Mouse (Mus musculus) hindbrain, embryonic 13.5 days (tissue): ENCODE data around the gene Nagpa. TPM values are rescaled to one million over a fixed set of nuclear protein-coding genes. Genes with fewer than 3 reads are reported as not detected.

ENCODE experiments used
- ATAC-seq: fragments of 200-750 bp; cut with Nextera tagmentation; 2 replicates; pipeline ENCODE4 v1.8.0; 2017; ENCODE audit warnings: moderate TSS enrichment; ENCODE audit not compliant: low FRiP score
- H3K27ac ChIP-seq: fragments of 300-500 bp; sonication (generic); 2 replicates; pipeline ENCODE4 v1.5.1; 2015; ENCODE audit warnings: inconsistent platforms, mild to moderate bottlenecking, moderate library complexity
- H3K27me3 ChIP-seq: fragments of 300-500 bp; sonication (generic); 2 replicates; pipeline ENCODE4 v1.6.1; 2015; ENCODE audit warnings: mild to moderate bottlenecking, inconsistent platforms
- H3K36me3 ChIP-seq: fragments of 300-500 bp; sonication (generic); 2 replicates; pipeline ENCODE4 v1.6.1; 2015; ENCODE audit warnings: mild to moderate bottlenecking, inconsistent platforms
- H3K4me1 ChIP-seq: fragments of 300-500 bp; sonication (generic); replicated peaks from 2 replicates; pipeline ENCODE4 v1.6.1; 2015; ENCODE audit warnings: inconsistent platforms
- H3K4me2 ChIP-seq: fragments of 300-500 bp; sonication (generic); 2 replicates; pipeline ENCODE4 v1.6.1; 2015; ENCODE audit warnings: inconsistent platforms, mild to moderate bottlenecking, moderate library complexity
- H3K4me3 ChIP-seq: fragments of 300-500 bp; sonication (generic); 2 replicates; pipeline ENCODE4 v1.5.1; 2015; ENCODE audit warnings: mild to moderate bottlenecking, inconsistent platforms
- H3K9ac ChIP-seq: fragments of 300-500 bp; sonication (generic); 2 replicates; pipeline ENCODE4 v1.6.1; 2015; ENCODE audit warnings: mild to moderate bottlenecking, inconsistent platforms
- H3K9me3 ChIP-seq: fragments of 300-500 bp; sonication (generic); 2 replicates; pipeline ENCODE4 v1.6.1; 2016; ENCODE audit warnings: inconsistent platforms
- WGBS: fragments of 180-500 bp; shearing (Covaris S2); methylation state at CpG from one replicate; pipeline ENCODE4 v1.1.7; 2015; 5-methylcytosine and 5-hydroxymethylcytosine counted together
- polyA plus RNA-seq: library from polyadenylated mRNA; unstranded; fragments of >200 nt; fragmentation: Nextera tagmentation; extraction: Ambion mirVana; gene quantifications from 2 replicates; pipeline ENCODE4 v1.2.1, GENCODE M21; 2015

Gene Nagpa
- polyA plus RNA-seq, 1 experiment from 2014 or later: 12.1 TPM

DNA sequence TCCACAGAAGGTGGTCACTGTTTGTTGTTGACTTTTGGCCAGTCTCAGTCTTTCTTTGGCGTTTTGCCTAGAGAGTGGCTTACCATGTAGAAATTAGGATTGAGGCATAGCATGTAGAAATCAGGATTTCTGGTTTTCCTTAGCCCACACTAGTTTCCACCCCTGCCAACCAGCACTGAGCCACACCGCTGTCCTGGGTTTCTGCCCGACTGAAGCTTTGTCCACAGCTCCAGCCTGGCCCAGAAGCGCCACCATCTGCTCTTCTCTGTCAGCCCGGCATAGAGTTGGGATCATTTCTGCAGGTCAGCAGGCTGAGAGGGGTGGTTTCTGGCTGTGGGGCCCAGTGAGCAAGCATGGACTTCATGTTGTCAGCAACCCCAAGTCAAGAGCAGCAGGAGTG is 18.9 kb downstream of the Nagpa start:
- Histone ChIP-seq H3K27me3 (peaks cover 12% of the 10 kb centered on the region; the same call in 1 of the 2 replicates), H3K27ac (no peak overlapping the region), H3K4me2 (no peak overlapping the region), H3K9ac (no peak overlapping the region), H3K4me3 (no peak overlapping the region), H3K36me3 (no peaks in the 10 kb centered on the region), H3K4me1 (peaks cover 5% of the 10 kb centered on the region; the same call in 1 of the 2 replicates), H3K9me3 (no peaks in the 10 kb centered on the region)
- 85% methylated on average over 5 of the region's 5 CpGs for WGBS
- ATAC-seq: no peak

DNA sequence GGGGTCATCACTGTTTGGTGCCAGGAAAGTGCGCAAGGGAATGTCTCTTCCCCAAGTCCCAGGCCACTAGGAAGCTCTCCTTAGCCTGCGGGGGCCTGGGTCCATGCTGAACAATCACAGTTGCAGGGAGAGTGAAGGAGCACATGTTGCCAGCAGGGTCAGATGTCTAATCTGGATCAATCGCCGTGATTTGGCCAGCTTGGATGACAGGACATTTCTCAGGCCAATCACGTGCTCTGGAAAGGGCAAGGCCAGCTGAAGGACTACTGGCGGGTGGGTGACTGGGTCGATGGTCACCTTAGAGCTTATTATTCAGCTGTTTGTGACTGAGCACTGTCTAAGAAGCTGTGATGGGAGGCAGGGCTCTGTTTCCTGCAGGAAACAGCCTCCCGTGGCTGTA is 19.7 kb downstream of the Nagpa start:
- H3K9ac ChIP-seq: no peak overlapping the region
- no peak for ATAC-seq
- H3K36me3 ChIP-seq: no peaks in the 10 kb centered on the region
- 64% methylated on average over 8 of the region's 8 CpGs for WGBS
- 0 out of 2 replicates have a peak, but pooled peaks cover 9% of the 10 kb centered on the region for H3K27me3 ChIP-seq
- H3K4me3 ChIP-seq: no peak overlapping the region
- H3K4me2 ChIP-seq: no peak overlapping the region
- peaks cover 5% of the 10 kb centered on the region; the same call in 1 of the 2 replicates for H3K4me1 ChIP-seq
- H3K9me3 ChIP-seq: no peaks in the 10 kb centered on the region
- H3K27ac ChIP-seq: no peak overlapping the region

DNA sequence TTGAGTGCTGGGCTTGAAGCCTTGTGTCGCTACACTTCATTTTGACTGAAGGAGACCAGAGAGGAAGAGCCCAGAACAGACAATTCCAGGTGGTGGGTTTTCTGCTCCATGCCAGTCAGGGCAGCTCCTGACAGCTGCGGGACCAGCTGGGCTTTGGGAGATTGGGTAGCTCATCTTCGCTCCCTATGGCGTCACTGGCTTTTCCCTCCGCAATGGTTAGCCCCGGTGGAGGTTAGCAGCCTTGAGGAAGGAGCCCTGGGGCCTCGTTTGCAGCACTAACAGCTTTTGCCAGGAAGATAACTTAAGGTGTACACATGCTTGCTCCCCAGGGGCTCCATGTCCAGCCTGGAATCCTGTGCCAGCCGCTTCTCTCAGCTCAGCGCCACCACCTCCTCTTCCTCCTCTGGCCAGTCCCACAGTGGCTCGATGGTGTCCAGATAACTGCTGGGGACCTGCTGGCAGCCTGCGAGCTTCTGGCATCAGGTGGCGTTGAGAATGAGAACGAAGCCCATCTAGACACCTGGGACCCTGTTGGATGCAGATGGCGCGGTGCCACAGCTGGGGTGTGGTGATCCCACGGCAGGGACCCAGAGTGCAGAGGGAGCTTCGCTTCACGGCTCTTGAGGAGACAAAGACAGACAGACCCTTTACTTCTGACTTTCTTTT is 20.4 kb downstream of the Nagpa start:
- Histone ChIP-seq H3K27ac (no peak overlapping the region), H3K9ac (no peak overlapping the region), H3K27me3 (0 out of 2 replicates have a peak, but pooled peaks cover 9% of the 10 kb centered on the region), H3K9me3 (no peaks in the 10 kb centered on the region), H3K36me3 (no peaks in the 10 kb centered on the region), H3K4me1 (peaks cover 5% of the 10 kb centered on the region; the same call in 1 of the 2 replicates), H3K4me2 (no peak overlapping the region), H3K4me3 (no peak overlapping the region)
- no peak for ATAC-seq
- 70% methylated on average over 18 of the region's 18 CpGs for WGBS

DNA sequence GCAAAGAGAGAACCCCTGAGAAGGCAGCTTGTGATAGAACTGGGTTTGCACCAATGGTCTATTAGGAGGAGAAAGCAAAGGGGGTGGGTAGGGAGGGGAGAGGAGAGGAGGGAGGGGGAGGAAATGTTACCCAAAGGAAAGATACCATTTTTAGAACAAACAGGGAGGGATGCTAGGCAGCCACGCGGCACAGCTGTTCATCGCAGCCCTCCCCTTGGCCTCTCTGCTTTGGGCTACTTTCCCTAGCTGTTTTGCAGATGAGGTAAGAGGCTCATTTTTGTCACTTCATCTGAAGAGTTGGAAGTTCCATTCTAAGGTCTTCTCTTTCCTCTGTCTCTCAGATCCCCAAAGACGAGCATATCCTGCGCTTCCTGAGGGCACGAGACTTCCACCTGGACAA is 31.2 kb downstream of the Nagpa start:
- WGBS: 92% methylated on average over 6 of the region's 6 CpGs

DNA sequence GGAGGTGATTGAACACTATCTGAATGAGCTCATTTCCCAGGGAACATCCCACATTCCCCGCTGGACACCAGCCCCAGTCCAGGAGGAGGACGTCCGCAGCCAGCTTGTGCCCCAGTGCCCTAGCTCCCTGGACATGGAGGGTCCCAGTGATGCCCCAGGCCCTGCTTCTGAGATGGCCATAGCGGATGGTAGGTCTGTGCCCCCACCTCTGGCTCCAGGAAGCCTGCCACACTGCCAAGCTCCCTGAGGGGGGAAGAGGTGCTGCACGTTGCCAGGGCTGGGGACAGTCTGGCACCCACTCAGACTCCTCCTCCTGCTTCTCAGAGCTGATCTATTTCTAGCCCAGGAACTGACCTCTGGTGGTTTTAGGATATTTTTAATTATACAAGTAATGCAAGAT is 35.0 kb downstream of the Nagpa start:
- no peaks in the 10 kb centered on the region for H3K4me1 ChIP-seq
- H3K4me3 ChIP-seq: no peak overlapping the region
- no peaks in the 10 kb centered on the region for H3K36me3 ChIP-seq
- no peak overlapping the region for H3K27ac ChIP-seq
- WGBS: 84% methylated on average over 5 of the region's 5 CpGs
- H3K27me3 ChIP-seq: 0 out of 2 replicates have a peak, but pooled peaks cover 6% of the 10 kb centered on the region
- no peaks in the 10 kb centered on the region for H3K9me3 ChIP-seq
- no peak for ATAC-seq
- H3K9ac ChIP-seq: no peak overlapping the region
- H3K4me2 ChIP-seq: no peak overlapping the region

More for the DNA sequence above, 31.2 kb downstream of the Nagpa start:
- no peak overlapping the region for H3K27ac ChIP-seq
- no peaks in the 10 kb centered on the region for H3K4me1 ChIP-seq
- H3K4me2 ChIP-seq: no peak overlapping the region
- no peaks in the 10 kb centered on the region for H3K36me3 ChIP-seq
- H3K9ac ChIP-seq: no peak overlapping the region
- H3K9me3 ChIP-seq: no peaks in the 10 kb centered on the region
- H3K27me3 ChIP-seq: 0 out of 2 replicates have a peak, but pooled peaks cover 3% of the 10 kb centered on the region
- no peak overlapping the region for H3K4me3 ChIP-seq
- ATAC-seq: no peak

DNA sequence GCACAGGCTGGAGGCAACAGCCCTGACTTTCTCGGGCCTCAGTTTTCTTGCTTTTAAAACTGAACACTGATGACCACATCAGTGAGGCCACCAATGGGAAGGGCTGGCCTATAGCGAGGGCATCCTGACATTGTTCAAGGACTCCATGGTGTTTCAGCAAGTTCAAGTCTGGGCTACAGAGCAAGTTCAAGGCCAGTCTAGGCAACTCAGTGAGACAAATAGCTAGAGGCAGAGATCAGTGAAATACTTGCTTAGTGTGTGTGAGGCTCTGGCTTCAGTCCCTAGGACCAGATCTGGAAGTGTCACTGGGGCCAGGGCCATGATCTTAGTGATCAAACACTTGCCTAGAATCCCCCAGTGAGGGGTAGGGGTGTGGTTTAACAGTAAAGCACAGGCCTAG is 35.8 kb downstream of the Nagpa start:
- ATAC-seq: no peak
- H3K4me2 ChIP-seq: no peak overlapping the region
- no peak overlapping the region for H3K27ac ChIP-seq
- no peak overlapping the region for H3K4me3 ChIP-seq
- no peaks in the 10 kb centered on the region for H3K9me3 ChIP-seq
- no peaks in the 10 kb centered on the region for H3K4me1 ChIP-seq
- 0 out of 2 replicates have a peak, but pooled peaks cover 6% of the 10 kb centered on the region for H3K27me3 ChIP-seq
- no peaks in the 10 kb centered on the region for H3K36me3 ChIP-seq
- 90% methylated on average over 2 of the region's 2 CpGs for WGBS
- no peak overlapping the region for H3K9ac ChIP-seq

DNA sequence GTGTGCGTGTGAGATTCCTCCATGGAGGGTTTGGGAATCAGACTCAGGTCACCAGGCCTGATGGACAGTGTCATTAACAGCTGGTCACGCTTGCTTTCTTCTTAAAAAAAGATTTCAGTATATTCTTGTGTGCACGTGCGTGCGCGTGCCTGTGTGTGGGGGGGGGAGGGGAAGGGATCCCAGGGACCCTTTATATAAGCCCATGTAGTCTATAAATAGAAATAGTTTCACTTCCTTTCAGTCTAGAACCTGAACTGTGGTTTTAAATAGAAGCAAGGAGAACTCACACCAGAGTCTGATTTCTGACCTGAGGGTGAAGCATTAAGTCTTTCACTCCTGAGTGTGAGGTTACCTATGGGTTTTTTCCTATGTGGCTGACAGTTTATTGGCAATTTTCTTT is 39.5 kb downstream of the Nagpa start:
- Histone ChIP-seq H3K9ac (no peak overlapping the region), H3K4me3 (no peak overlapping the region), H3K36me3 (no peaks in the 10 kb centered on the region), H3K4me2 (no peak overlapping the region), H3K9me3 (no peaks in the 10 kb centered on the region), H3K4me1 (no peaks in the 10 kb centered on the region; the same call in 1 of the 2 replicates), H3K27me3 (0 out of 2 replicates have a peak, but pooled peaks cover 6% of the 10 kb centered on the region), H3K27ac (no peak overlapping the region)
- ATAC-seq: no peak
- WGBS: 74% methylated on average over 6 of the region's 6 CpGs

DNA sequence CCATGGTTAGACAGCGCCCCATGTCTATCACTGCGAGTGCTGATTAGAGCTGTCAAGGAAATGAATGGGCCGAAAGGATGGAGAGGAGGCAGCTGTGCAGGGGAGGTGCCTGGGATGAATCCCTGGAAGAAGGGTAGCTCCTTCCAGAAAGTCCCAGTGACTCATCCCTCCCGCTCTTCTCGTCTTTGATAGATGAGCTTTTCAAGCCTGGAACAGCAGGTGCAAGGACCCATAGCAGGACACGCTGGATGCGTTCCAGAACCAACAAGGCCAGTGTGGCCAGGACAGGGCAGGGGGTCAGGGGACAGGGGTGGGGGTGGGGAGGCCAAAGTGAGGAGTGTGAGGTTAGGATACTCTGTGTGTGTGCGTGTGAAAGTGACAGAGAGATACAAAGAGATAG is 44.6 kb downstream of the Nagpa start:
- H3K4me2 ChIP-seq: no peak overlapping the region
- H3K9ac ChIP-seq: no peak overlapping the region
- no peak for ATAC-seq
- peaks cover 4% of the 10 kb centered on the region for H3K4me1 ChIP-seq
- no peaks in the 10 kb centered on the region for H3K9me3 ChIP-seq
- H3K27me3 ChIP-seq: peaks cover 9% of the 10 kb centered on the region; the same call in 1 of the 2 replicates
- no peaks in the 10 kb centered on the region for H3K36me3 ChIP-seq
- H3K4me3 ChIP-seq: no peak overlapping the region
- H3K27ac ChIP-seq: no peak overlapping the region
- WGBS: 77% methylated on average over 8 of the region's 8 CpGs

DNA sequence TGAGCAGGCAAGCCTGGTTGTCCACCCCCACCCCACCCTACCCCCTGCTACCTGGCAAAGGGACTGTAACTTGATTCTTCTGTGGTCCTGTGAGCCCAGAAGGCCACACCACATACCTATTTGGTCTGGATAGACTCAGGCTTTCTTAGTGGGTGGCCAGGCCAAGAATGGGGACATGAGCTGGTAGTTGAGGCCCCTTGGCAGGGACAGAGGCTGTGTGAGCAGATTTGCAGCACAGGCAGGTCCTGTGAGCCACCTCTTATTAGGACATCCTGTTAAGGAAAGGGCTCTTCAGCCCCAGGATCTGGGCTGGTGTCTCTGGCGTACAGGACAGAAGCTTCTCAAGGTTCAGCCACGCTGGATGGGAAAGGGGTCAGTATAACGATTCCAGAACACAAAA is 46.7 kb downstream of the Nagpa start:
- no peak overlapping the region for H3K4me3 ChIP-seq
- H3K4me1 ChIP-seq: peaks cover 22% of the 10 kb centered on the region
- no peak for ATAC-seq
- H3K36me3 ChIP-seq: no peaks in the 10 kb centered on the region
- no peak overlapping the region for H3K27ac ChIP-seq
- peaks cover 9% of the 10 kb centered on the region; the same call in 1 of the 2 replicates for H3K27me3 ChIP-seq
- no peaks in the 10 kb centered on the region for H3K9me3 ChIP-seq
- no peak overlapping the region for H3K9ac ChIP-seq
- 80% methylated on average over 3 of the region's 3 CpGs for WGBS
- no peak overlapping the region for H3K4me2 ChIP-seq

DNA sequence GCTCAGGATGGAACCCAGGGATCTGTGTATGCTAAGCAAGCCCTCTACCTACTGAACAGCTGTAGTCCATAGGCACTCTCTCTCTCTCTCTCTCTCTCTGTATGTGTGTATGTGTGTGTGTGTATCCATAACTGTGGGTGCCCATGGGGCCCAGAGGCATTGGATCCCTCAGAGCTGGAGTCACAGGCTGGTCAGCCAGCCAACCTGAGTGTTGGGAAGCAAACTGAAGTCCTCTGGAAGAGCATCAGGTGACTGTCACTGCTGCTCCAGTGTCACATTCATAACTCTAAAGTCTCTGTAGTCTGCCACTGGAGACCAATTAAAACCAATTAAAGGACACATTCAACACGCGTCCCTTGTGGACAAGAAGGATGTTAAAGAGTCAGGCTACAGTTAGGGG is 47.3 kb downstream of the Nagpa start:
- H3K9ac ChIP-seq: no peak overlapping the region
- WGBS: 53% methylated on average over 2 of the region's 2 CpGs
- H3K27me3 ChIP-seq: peaks cover 9% of the 10 kb centered on the region; the same call in 1 of the 2 replicates
- no peak overlapping the region for H3K4me3 ChIP-seq
- no peak for ATAC-seq
- no peak overlapping the region for H3K4me2 ChIP-seq
- peaks cover 22% of the 10 kb centered on the region for H3K4me1 ChIP-seq
- H3K27ac ChIP-seq: no peak overlapping the region
- no peaks in the 10 kb centered on the region for H3K9me3 ChIP-seq
- no peaks in the 10 kb centered on the region for H3K36me3 ChIP-seq

DNA sequence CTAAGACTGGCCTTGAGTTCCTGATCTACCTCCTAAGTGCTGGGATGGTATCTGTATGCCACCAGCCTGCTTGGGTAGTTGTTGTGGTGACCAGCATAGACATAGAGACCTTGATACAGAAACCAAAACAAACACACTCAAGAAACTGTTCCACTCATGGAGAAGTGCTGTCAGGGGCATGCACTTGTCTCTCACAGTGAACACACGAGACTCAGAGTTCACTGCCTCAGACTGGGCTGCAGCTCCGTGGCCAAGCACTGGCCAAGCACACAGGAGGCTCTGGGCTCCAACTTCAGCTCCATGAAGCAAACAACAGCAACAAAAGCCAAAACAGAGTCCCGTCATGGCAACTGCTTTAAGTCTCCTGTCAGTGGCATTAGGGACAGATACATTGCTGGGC is 48.8 kb downstream of the Nagpa start:
- Histone ChIP-seq H3K4me3 (no peak overlapping the region), H3K4me2 (no peak overlapping the region), H3K27me3 (peaks cover 9% of the 10 kb centered on the region; the same call in 1 of the 2 replicates), H3K9ac (no peak overlapping the region), H3K9me3 (no peaks in the 10 kb centered on the region), H3K27ac (no peak overlapping the region), H3K4me1 (peaks cover 22% of the 10 kb centered on the region), H3K36me3 (no peaks in the 10 kb centered on the region)
- WGBS: 69% methylated on average over 3 of the region's 3 CpGs
- ATAC-seq: no peak

DNA sequence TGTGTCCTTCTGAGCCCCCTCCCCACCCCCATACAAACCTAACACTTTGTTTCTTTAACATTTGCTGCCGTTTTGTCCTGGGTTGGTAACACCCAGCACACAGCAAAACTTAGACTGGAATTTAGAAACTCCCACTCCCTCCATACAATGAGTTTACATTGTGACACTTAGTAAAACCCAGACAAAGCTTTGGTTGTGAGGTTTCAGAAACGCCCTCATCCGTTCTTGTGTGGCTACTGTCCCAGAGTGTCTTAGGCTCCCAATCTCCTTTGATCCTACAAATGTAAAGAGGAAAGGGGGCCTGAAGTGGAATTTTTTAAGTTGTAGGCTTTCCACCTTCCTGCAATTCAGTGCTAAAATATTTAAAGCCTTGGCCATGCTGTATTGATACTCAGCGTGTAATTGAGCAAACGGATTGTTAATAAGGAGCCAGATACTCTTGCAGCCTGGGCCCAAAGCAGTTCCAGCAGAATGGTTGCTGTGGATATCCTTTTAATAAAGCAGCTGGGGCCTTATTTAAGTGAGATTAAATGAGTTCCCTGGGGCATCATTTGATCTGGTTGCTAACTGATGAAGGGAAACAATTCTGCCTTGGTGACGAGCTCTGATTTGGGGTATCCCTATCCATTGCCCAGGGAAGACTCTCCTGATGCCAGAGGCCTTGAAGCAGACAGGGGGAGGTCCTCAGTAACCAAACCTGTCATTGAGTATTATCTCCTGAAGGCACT is 50.3 kb downstream of the Nagpa start:
- ATAC-seq: peak; percentile 56
- Histone ChIP-seq H3K4me3 (no peak overlapping the region), H3K27ac (peak overlapping the region; percentile 60), H3K36me3 (no peaks in the 10 kb centered on the region), H3K9ac (no peak overlapping the region), H3K9me3 (no peaks in the 10 kb centered on the region), H3K27me3 (peaks cover 18% of the 10 kb centered on the region), H3K4me2 (no peak overlapping the region), H3K4me1 (peaks cover 22% of the 10 kb centered on the region)
- WGBS: 23% methylated on average over 6 of the region's 6 CpGs
